Mouse (Mus musculus) right cerebral cortex, adult 2 months (tissue): ENCODE measurements around the gene Cryge.

Source experiments
- DNase-seq, 2 experiments: peaks; one replicate each; pipeline ENCODE4 v3.0.0; 2021 to 2022; ENCODE audit warnings: low spot score in 2 of 2

Gene Cryge

DNA sequence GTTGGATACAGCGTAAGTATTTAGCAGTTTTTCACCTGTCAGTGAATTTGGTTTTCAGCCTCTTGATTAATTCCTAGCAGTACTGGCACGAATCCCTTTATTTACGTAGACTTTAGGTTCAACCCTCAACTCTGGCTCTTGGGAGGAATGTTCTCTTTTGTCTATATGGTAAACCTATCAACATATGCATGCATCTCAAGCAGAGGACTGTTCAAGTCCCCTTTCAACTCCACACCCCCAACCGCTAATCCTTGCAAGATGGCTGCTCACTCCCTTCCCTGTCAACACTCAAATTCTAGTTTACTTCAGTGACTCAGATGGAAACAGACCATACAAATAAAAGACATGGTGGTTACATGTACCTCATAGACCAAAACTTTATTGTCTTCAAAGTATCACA lies 38.2 kb downstream of the Cryge start:
- DNase-seq, result no peak

- DNase-seq, result peak; percentile 58 to 75
Measured at GRCm38 (mm10) chr1:65010153-65010552, 40.8 kb downstream of the Cryge start.

GRCm38 (mm10) chr1:65005575-65005974 lies 45.4 kb downstream of the Cryge start:
- no peak for DNase-seq

DNA sequence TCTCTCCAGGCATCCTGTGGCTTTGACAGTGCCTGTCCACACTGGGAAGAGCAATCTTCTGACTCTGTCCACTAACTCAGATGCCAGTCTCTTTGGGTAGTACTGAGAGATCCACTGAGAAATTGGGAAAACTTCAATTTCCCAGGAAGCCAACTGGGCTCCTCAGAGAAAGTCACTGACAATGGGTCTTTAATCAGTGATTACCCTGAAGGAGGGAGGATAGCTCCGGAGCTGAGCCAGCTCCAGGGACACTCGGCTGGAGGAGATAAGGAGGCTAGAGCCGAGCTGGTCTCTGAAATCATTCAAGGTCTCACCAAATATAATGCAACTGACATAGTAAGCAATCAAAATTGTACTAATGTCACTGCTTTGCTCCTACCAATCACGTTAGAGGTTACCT lies 46.4 kb downstream of the Cryge start:
- DNase-seq, result no peak
